In the genomic region with DNA sequence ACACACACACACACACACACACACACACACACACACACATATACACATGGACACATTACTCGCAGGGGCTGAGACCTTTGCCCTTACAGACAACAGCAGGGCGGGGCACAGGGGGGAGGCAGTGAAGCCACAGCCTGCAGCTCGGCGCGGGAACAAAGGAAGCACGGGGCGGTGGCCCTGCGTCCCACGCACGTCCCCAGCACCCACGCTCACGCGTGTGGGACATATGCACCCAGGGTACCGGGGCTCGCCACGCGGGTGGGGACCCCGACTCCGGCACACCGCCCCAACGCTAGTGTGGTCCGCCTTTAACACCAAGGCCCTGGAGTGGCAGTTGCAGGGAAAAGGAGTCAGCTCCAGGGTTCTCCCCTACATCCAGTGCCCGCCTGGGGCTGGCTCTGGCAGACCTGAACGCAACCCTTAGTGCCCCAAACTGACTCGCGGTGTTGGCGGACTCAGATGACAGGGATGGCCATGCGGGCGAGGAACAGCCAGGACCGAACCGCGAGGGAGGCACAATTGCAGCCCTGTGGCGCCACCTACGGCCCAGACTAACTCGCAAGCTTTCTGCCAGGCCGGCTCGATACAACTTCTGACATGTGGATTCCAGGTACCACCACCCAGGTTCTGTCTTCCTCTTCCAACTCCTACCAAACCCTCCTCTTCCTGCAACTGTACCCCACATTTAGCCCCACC, we compare ENCODE assay signal across 8 mouse cellular contexts.
DNase-seq lines count a peak whose midpoint lies in the region; ATAC-seq lines count a peak whose summit lies in the region.

No protein-coding gene starts in this region.

- no peaks in the 10 kb centered on the region for H3K36me3 ChIP-seq in intestine, embryonic 14.5 days (ENCODE audit: control insufficient read depth, insufficient read depth, low read length)

- H3K4me2 ChIP-seq in intestine, embryonic 14.5 days (ENCODE audit: low read length): peak overlapping the region; percentile 54

- 16% methylated on average over 37 of the region's 37 CpGs for WGBS in intestine, embryonic 14.5 days

- H3K27ac ChIP-seq in intestine, embryonic 14.5 days (ENCODE audit: low read depth): no peak overlapping the region

- peak overlapping the region; percentile 34; the same call in 1 of the 2 replicates for H3K9ac ChIP-seq in intestine, embryonic 14.5 days (ENCODE audit: low read length)

- ATAC-seq in common myeloid progenitor, adult 5-6 weeks (replicated peaks; ENCODE audit: low read depth, poor library complexity, severe bottlenecking): peak; percentile 90
- peak; percentile 77 for ATAC-seq in intestine, embryonic 14.5 days (replicated peaks; ENCODE audit: low FRiP score, low TSS enrichment, low read depth)
- peak; percentile 67 for ATAC-seq in megakaryocyte-erythroid progenitor cell, adult 5-6 weeks (replicated peaks; ENCODE audit: low FRiP score, low TSS enrichment, poor library complexity, severe bottlenecking)

- intact Hi-C loops in left cerebral cortex, postnatal 10 days (cut with DNase I): loop anchor here (2.0 to 10.0 kb wide), 3 partner anchors 264 to 814 kb away; partner anchors contain the start of gene Pbx3

- H3K27me3 ChIP-seq in intestine, embryonic 14.5 days (replicated peaks; ENCODE audit: control insufficient read depth, insufficient read depth, low read length): no peaks in the 10 kb centered on the region

- no peaks in the 10 kb centered on the region for H3K9me3 ChIP-seq in intestine, embryonic 14.5 days (ENCODE audit: control insufficient read depth, low read length)

- DNase-seq in ZHBTc4 (ENCODE audit: low read depth, low spot score): peak; percentile 88
- DNase-seq in gastrocnemius, postnatal 25 days: peak; percentile 70
- peak; percentile 91 for DNase-seq in intestine, embryonic 14.5 days (ENCODE audit: low spot score)
- DNase-seq in left cerebral cortex, postnatal 10 days (ENCODE audit: extremely low spot score in 1 of 2, low spot score in 2 of 2): peak; percentile 84 to 90
- DNase-seq in right cerebral cortex, postnatal 14 days: peak; percentile 91
- DNase-seq in urinary bladder, postnatal 25 days (ENCODE audit: low spot score): peak; percentile 84

- no peaks in the 10 kb centered on the region for H3K4me1 ChIP-seq in intestine, embryonic 14.5 days (replicated peaks; ENCODE audit: control insufficient read depth, insufficient read depth, low read length)

- peak overlapping the region; percentile 18 for H3K4me3 ChIP-seq in intestine, embryonic 14.5 days (ENCODE audit: low read depth, low read length)
